Mouse (Mus musculus) midbrain, embryonic 13.5 days (tissue): Measurements from ENCODE around the gene Slc25a33. TPM values are rescaled to one million over a fixed set of nuclear protein-coding genes. Genes with fewer than 3 reads are reported as not detected.

ENCODE experiments used
- ATAC-seq: fragments of 200-750 bp; cut with Nextera tagmentation; 2 replicates; pipeline ENCODE4 v1.8.0; 2017; ENCODE audit warnings: mild to moderate bottlenecking, moderate TSS enrichment, moderate library complexity
- H3K27ac ChIP-seq: fragments of 300-500 bp; sonication (generic); 2 replicates; pipeline ENCODE4 v1.5.1; 2015; ENCODE audit warnings: inconsistent platforms, mild to moderate bottlenecking, moderate library complexity
- H3K27me3 ChIP-seq: fragments of 300-500 bp; sonication (generic); 2 replicates; pipeline ENCODE4 v1.6.1; 2015; ENCODE audit warnings: mild to moderate bottlenecking, inconsistent platforms
- H3K36me3 ChIP-seq: fragments of 300-500 bp; sonication (generic); 2 replicates; pipeline ENCODE4 v1.6.1; 2015; ENCODE audit warnings: mild to moderate bottlenecking, inconsistent platforms
- H3K4me1 ChIP-seq: fragments of 300-500 bp; sonication (generic); replicated peaks from 2 replicates; pipeline ENCODE4 v1.6.1; 2015; ENCODE audit warnings: inconsistent platforms
- H3K4me2 ChIP-seq: fragments of 300-500 bp; sonication (generic); replicated peaks from 2 replicates; pipeline ENCODE4 v1.6.1; 2015; ENCODE audit warnings: moderate library complexity, mild to moderate bottlenecking, inconsistent platforms
- H3K4me3 ChIP-seq: fragments of 300-500 bp; sonication (generic); replicated peaks from 2 replicates; pipeline ENCODE4 v1.5.1; 2015; ENCODE audit warnings: mild to moderate bottlenecking, inconsistent platforms
- H3K9ac ChIP-seq: fragments of 300-500 bp; sonication (generic); replicated peaks from 2 replicates; pipeline ENCODE4 v1.6.1; 2015; ENCODE audit warnings: mild to moderate bottlenecking, inconsistent platforms
- H3K9me3 ChIP-seq: fragments of 300-500 bp; sonication (generic); 2 replicates; pipeline ENCODE4 v1.6.1; 2016; ENCODE audit warnings: mild to moderate bottlenecking, inconsistent platforms
- WGBS: fragments of 180-500 bp; shearing (Covaris S2); methylation state at CpG from one replicate; pipeline ENCODE4 v1.1.7; 2015; 5-methylcytosine and 5-hydroxymethylcytosine counted together
- polyA plus RNA-seq: library from polyadenylated mRNA; unstranded; fragments of >200 nt; fragmentation: Nextera tagmentation; extraction: Ambion mirVana; gene quantifications from 2 replicates; pipeline ENCODE4 v1.2.1, GENCODE M21; 2015

Slc25a33 gene
- polyA plus RNA-seq, 1 experiment from 2014 or later: 21.9 TPM

DNA sequence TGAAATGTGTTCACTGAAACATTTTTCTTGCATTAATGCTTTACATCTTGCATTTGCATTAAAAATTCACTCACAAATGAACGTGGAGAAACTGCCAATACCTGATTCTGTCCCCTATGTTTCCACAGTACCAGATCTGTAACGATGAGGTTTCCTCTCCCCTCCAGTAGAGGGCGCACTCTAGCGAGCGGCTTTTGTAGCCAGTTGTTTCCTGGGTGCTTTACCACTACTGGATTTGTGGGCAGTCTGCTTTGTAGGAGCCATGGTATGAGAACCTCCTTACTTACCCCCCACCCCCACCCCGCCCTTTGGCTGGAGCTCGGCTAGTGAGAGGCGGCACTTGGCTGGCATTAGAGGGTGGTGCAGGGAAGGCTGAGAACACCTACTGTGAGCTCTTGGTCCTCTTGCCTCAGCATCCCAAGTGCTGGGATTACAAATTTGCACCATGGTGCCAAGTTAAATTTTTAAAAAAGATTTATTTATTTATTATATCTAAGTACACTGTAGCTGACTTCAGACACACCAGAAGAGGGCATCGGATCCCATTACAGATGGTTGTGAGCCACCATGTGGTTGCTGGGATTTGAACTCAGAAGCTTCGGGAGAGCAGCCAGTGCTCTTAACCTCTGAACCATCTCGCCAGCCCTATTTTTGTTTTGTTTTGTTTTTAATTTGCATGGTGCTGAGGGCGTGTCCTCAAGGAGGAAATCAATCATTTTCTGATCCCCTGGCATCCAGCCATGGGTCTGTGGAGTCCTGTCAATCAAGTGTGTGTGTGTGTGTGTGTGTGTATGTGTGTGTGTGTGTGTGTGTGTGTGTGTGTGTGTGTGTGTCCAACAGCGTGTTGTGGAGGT lies 19.3 kb upstream of the Slc25a33 start:
- no peaks in the 10 kb centered on the region for H3K9me3 ChIP-seq
- no peak overlapping the region for H3K4me3 ChIP-seq
- WGBS: 48% methylated on average over 13 of the region's 13 CpGs
- H3K27me3 ChIP-seq: peaks cover 12% of the 10 kb centered on the region; the same call in 1 of the 2 replicates
- no peaks in the 10 kb centered on the region for H3K36me3 ChIP-seq
- no peak overlapping the region for H3K27ac ChIP-seq
- H3K9ac ChIP-seq: no peak overlapping the region
- H3K4me1 ChIP-seq: peaks cover 8% of the 10 kb centered on the region
- H3K4me2 ChIP-seq: no peak overlapping the region
- no peak for ATAC-seq

DNA sequence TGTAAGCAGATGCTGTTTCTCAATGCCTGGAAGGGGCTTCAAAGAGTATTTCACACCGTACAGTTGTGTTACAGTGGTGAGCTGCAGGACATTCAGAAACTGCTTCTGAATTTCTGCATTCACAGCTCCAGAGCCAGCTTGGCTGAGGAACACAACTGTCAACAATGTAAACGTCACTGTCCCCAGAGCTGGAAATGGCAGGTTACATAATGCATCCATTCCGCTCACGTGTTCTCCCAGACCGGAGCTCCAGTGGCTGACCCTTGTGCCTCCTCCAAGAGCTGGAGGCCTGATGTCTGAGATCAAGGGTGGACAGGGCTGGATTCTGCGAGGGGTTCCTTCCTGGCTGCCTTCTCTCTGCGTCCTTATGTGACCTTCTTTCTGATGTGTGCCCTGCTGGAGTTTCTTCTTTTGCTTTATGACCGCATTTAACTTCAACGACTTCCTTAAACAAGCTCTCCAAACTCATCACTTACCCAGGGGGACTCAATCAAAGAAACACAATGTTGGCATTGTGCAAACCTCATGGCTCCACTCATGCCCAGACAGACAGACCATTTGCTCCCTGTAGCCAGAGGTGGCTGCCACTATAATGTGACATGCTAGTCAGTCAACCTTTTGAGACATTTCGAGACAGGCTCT lies 18.2 kb upstream of the Slc25a33 start:
- no peak overlapping the region for H3K4me2 ChIP-seq
- no peak overlapping the region for H3K27ac ChIP-seq
- H3K36me3 ChIP-seq: no peaks in the 10 kb centered on the region
- WGBS: 72% methylated on average over 10 of the region's 10 CpGs
- H3K27me3 ChIP-seq: peaks cover 6% of the 10 kb centered on the region; the same call in 1 of the 2 replicates
- ATAC-seq: no peak
- no peak overlapping the region for H3K4me3 ChIP-seq
- no peak overlapping the region for H3K9ac ChIP-seq
- peaks cover 8% of the 10 kb centered on the region; the same call in 1 of the 2 replicates for H3K4me1 ChIP-seq
- H3K9me3 ChIP-seq: no peaks in the 10 kb centered on the region

DNA sequence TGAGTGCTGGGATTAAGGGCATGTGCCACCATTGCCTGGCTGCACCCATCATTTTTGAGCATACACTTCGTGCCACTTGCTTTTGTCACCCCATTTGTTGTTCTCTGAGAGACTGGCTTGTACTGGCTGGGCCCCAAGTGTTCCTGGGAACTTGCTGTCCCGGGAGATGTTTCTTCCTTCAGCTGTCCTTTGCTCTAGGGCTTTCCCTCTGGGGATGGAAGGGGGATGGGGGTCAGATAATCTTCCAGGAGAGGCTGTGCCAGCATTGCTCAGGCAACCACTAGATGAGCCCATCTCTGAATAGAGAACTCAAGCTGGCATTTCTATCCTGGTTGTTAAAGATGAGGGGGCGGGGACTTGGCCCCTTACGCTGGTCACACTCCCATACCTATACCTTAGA lies 17.4 kb upstream of the Slc25a33 start:
- ATAC-seq: no peak
- Histone ChIP-seq H3K27ac (no peak overlapping the region), H3K9ac (no peak overlapping the region), H3K4me3 (no peak overlapping the region), H3K27me3 (0 out of 2 replicates have a peak, but pooled peaks cover 3% of the 10 kb centered on the region), H3K4me2 (no peak overlapping the region), H3K4me1 (peaks cover 8% of the 10 kb centered on the region; the same call in 1 of the 2 replicates), H3K9me3 (no peaks in the 10 kb centered on the region), H3K36me3 (no peaks in the 10 kb centered on the region)
- WGBS: 68% methylated on average over 4 of the region's 4 CpGs

DNA sequence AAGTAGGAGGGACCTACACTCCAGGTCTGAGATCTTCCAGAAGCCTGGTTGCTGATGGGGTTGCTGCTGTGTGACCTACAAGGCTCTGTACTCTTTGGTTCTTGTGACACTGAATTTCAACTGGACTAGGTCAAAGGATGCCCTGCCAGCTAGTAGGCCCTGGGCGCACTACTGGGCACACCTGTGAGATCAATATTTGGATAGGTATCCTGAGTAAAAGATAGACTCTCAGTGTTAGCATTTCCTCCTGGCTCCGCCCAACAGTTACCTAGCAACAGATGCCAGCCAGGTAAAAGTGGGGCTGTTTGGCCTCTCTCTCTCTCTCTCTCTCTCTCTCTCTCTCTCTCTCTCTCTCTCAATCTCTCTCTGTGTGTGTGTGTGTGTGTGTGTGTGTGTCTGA lies 16.9 kb upstream of the Slc25a33 start:
- Histone ChIP-seq H3K4me1 (peaks cover 8% of the 10 kb centered on the region; the same call in 1 of the 2 replicates), H3K4me2 (no peak overlapping the region), H3K27me3 (no peaks in the 10 kb centered on the region), H3K4me3 (no peak overlapping the region), H3K27ac (no peak overlapping the region), H3K9ac (no peak overlapping the region), H3K36me3 (no peaks in the 10 kb centered on the region), H3K9me3 (no peaks in the 10 kb centered on the region)
- ATAC-seq: no peak
- 93% methylated on average over 2 of the region's 2 CpGs for WGBS

DNA sequence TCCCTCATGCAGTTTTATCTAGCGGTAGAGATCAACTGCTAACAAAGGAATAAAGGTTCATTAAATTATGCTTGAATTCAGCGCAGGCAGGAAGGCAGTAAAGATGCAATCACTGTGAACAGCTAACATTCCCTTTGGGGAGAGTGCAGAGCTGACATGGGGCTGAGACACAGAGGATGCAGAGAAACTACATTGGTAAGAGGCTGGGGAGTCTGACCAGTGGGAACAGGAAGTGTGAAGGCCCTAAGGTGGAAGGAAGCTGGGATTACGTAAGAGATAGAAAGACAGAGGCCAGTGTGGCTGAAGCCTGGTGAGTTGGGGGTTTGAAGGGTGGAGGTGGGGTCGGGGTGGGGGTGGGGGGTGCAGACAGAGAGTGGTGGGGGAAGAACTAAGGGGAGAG lies 16.5 kb upstream of the Slc25a33 start:
- ATAC-seq: no peak
- Histone ChIP-seq H3K9me3 (no peaks in the 10 kb centered on the region), H3K36me3 (no peaks in the 10 kb centered on the region), H3K27ac (no peak overlapping the region), H3K27me3 (no peaks in the 10 kb centered on the region), H3K9ac (no peak overlapping the region), H3K4me1 (peaks cover 8% of the 10 kb centered on the region; the same call in 1 of the 2 replicates), H3K4me2 (no peak overlapping the region), H3K4me3 (no peak overlapping the region)
- WGBS: 71% methylated on average over 4 of the region's 4 CpGs

DNA sequence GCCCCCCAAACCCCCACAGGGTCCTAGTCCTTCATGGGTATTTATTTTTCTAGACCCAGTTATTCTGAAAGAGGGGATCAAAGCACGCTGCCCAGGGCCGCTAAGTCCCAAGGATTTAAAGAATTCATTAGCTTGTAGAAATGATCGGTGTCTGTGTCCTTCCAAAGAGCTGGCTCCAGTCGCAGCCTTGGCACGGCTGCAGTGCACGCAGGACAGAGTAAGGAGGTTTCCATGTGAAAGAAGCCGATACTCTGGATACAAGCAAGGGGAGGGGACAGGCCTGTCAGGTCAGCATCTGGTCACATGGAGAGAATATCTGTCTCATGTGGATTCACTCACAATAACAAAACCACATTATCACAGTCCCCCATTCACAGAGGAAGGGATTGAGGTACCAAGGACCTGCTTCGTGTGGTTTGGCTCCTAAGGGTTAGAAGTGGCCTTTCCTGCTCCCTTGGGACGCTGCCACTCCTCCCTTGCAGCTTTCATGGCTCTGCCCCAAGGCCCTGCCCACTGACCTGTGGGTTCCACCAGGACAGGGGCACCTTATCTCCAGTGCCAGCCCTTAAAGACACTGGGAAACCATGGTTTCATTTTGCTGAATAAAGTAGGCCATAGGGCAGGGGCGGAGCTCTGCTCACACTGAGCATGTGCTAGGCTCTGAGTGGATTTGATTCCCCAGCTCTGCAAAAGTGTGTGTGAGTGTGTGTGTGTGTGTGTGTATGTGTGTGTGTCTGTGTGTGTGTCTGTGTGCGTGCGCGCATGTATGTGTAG lies 15.5 kb upstream of the Slc25a33 start:
- WGBS: 66% methylated on average over 13 of the region's 13 CpGs
- H3K4me1 ChIP-seq: peaks cover 8% of the 10 kb centered on the region; the same call in 1 of the 2 replicates
- no peak overlapping the region for H3K4me3 ChIP-seq
- H3K9me3 ChIP-seq: no peaks in the 10 kb centered on the region
- no peak overlapping the region for H3K27ac ChIP-seq
- no peak overlapping the region for H3K4me2 ChIP-seq
- no peak for ATAC-seq
- H3K36me3 ChIP-seq: no peaks in the 10 kb centered on the region
- no peaks in the 10 kb centered on the region for H3K27me3 ChIP-seq
- H3K9ac ChIP-seq: no peak overlapping the region

DNA sequence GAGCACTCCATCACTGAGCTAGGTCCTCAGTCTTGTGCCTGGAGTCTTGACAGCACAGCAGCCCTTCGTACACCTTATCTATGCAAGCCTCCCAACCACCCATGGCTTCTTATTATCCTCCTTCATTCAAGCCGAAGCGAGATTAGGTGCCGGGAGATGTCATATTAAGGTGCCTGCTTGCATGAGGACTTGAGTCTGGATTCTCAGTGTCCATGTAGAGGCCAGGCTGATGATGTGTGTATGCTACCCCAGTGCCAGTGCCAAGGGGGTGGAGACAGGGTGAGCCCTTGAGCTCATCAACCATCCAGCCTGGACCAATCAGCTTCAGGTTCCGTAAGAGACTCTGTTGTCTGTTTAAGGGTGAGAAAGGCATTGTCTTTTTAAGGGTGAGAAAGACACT lies 10.8 kb upstream of the Slc25a33 start:
- no peak overlapping the region for H3K4me2 ChIP-seq
- H3K36me3 ChIP-seq: no peaks in the 10 kb centered on the region
- no peak overlapping the region for H3K4me3 ChIP-seq
- no peak overlapping the region for H3K27ac ChIP-seq
- ATAC-seq: no peak
- WGBS: 84% methylated on average over 5 of the region's 5 CpGs
- H3K9me3 ChIP-seq: no peaks in the 10 kb centered on the region
- no peak overlapping the region for H3K9ac ChIP-seq
- H3K27me3 ChIP-seq: no peaks in the 10 kb centered on the region
- H3K4me1 ChIP-seq: peaks cover 6% of the 10 kb centered on the region; the same call in 1 of the 2 replicates

DNA sequence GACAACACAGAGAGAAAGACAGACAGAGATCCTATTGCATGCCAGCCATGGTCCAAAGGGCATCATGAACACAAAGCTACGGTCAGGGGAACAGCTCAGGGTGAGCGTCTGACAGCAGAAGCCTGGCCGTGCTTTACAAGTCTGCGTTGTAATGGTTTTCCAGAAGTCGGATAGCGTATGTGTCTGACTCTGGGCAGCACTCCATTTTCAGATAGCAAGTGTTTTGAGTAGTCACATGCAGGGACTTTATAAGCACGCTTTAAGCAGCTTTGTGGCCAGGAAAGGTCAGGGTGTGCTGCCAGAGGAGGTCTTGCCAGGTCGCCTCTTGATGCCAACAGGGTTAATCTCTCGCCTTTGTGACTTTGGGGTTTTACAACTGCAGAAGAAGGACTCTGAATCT lies 10.3 kb upstream of the Slc25a33 start:
- peaks cover 1% of the 10 kb centered on the region; the same call in 1 of the 2 replicates for H3K4me1 ChIP-seq
- ATAC-seq: no peak
- H3K4me2 ChIP-seq: no peak overlapping the region
- H3K4me3 ChIP-seq: no peak overlapping the region
- H3K27me3 ChIP-seq: no peaks in the 10 kb centered on the region
- H3K36me3 ChIP-seq: no peaks in the 10 kb centered on the region
- WGBS: 82% methylated on average over 9 of the region's 9 CpGs
- no peak overlapping the region for H3K9ac ChIP-seq
- no peaks in the 10 kb centered on the region for H3K9me3 ChIP-seq
- no peak overlapping the region for H3K27ac ChIP-seq

DNA sequence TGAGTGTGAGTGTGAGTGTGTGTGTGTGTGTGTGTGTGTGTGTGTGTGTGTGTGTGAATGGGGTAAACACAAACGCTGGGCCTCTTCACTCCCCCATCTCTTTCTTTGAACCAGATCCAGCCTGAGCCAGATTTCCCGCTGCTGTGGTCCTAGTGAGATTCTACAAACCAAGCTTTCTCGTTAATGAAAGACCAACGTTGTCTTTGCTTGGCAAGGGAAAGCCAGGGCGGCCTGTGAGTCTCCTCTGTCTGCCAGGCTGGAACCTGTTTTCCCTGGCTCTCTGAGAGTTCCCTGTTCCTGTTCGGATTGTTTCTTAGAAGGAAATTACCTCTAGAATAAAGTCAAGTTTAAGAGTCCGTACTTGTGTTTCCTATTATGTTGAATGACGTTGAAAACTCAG lies 8.9 kb upstream of the Slc25a33 start:
- no peak overlapping the region for H3K27ac ChIP-seq
- ATAC-seq: no peak
- H3K27me3 ChIP-seq: no peaks in the 10 kb centered on the region
- no peak overlapping the region for H3K4me3 ChIP-seq
- 72% methylated on average over 8 of the region's 8 CpGs for WGBS
- H3K36me3 ChIP-seq: no peaks in the 10 kb centered on the region
- H3K9me3 ChIP-seq: no peaks in the 10 kb centered on the region
- no peak overlapping the region for H3K9ac ChIP-seq
- H3K4me2 ChIP-seq: no peak overlapping the region
- no peaks in the 10 kb centered on the region for H3K4me1 ChIP-seq

DNA sequence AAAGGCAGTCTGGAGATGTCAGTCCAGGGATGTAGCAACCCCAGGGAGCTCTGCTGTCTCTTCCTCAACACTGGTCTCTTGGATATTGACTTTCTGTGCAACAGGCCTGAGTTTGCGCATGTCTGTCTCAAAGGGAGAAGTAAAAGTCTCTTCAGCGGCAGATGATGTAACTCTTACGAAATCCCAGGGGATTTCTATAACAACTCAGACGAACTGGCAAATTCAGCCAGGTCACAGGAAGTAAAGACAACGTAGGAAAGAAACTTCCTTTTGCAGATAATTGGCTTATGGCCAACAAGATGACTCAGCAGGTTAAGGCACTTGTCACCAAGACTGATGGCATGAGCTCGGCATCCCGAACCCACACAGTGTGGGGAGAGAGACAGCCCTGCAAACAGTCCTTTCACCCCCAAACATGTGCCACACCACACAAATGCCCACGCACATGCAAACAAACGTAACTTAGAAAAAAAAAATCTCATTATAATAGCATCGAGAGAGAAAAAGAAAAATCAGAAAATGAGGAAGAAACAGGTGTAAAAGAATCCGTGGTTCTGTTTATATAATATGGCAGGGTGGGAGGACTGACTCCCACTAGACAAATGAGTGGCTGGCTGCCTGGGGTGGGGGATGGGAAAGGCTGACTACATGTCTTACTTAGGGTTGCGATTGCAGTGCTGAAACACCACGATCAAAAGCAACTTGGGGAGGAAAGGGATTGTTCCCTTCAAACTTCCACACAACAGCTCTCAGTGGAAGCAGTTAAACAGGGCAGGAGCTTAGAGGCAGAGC lies 6.7 kb upstream of the Slc25a33 start:
- Histone ChIP-seq H3K27me3 (peaks cover 9% of the 10 kb centered on the region), H3K4me2 (no peak overlapping the region), H3K9ac (no peak overlapping the region), H3K9me3 (no peaks in the 10 kb centered on the region), H3K4me1 (no peaks in the 10 kb centered on the region), H3K27ac (no peak overlapping the region), H3K36me3 (no peaks in the 10 kb centered on the region), H3K4me3 (no peak overlapping the region)
- no peak for ATAC-seq
- 79% methylated on average over 13 of the region's 13 CpGs for WGBS

DNA sequence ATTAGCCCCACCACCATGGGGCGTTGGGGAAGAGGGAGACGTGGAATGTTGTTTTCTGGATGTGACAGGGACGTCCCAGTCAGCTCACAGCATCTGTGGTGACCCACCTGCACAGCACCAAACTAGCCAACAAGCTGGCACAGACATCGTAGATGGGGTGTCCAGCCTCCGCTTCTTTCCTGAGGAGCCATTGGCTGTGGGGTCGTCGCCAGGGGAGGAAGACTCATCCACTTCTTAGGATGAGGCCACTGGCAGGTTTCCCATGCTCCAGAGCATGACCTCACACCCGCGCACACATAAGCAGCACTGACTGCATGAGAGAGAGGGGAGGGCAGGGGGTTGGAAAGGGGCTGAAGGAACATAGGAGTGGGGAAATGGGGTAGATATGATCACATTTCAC lies 5.9 kb upstream of the Slc25a33 start:
- no peak overlapping the region for H3K27ac ChIP-seq
- no peak overlapping the region for H3K4me2 ChIP-seq
- no peaks in the 10 kb centered on the region for H3K9me3 ChIP-seq
- ATAC-seq: no peak
- H3K9ac ChIP-seq: no peak overlapping the region
- H3K4me1 ChIP-seq: peaks cover 3% of the 10 kb centered on the region; the same call in 1 of the 2 replicates
- H3K4me3 ChIP-seq: no peak overlapping the region
- peaks cover 14% of the 10 kb centered on the region for H3K27me3 ChIP-seq
- no peaks in the 10 kb centered on the region for H3K36me3 ChIP-seq
- WGBS: 75% methylated on average over 9 of the region's 9 CpGs
